Mouse (Mus musculus) midbrain, postnatal 0 days (tissue): ENCODE measurements around the gene Pcare. TPM values are rescaled to one million over a fixed set of nuclear protein-coding genes. Genes with fewer than 3 reads are reported as not detected.

ENCODE experiments used
- ATAC-seq: fragments of 200-750 bp; cut with Nextera tagmentation; 2 replicates; pipeline ENCODE4 v1.8.0; 2017; ENCODE audit warnings: moderate number of reproducible peaks, mild to moderate bottlenecking, moderate TSS enrichment, moderate library complexity; ENCODE audit not compliant: low FRiP score
- DNase-seq: peaks from one replicate; pipeline ENCODE4 v3.0.0-alpha.2; 2015; ENCODE audit warnings: low spot score
- H3K27ac ChIP-seq: fragments of 300-500 bp; sonication (generic); 2 replicates; pipeline ENCODE4 v1.5.1; 2014; ENCODE audit warnings: low read depth, mild to moderate bottlenecking, low read length, mixed read lengths
- H3K27me3 ChIP-seq: fragments of 300-500 bp; sonication (generic); 2 replicates; pipeline ENCODE4 v1.6.1; 2014; ENCODE audit warnings: low read length, control low read depth, mixed read lengths; ENCODE audit not compliant: insufficient read depth
- H3K36me3 ChIP-seq: fragments of 300-500 bp; sonication (generic); 2 replicates; pipeline ENCODE4 v1.6.1; 2014; ENCODE audit warnings: low read length, control low read depth, mixed read lengths; ENCODE audit not compliant: insufficient read depth
- H3K4me1 ChIP-seq: fragments of 300-500 bp; sonication (generic); 2 replicates; pipeline ENCODE4 v1.6.1; 2014; ENCODE audit warnings: mild to moderate bottlenecking, control low read depth, antibody characterized with exemption, low read length, mixed read lengths; ENCODE audit not compliant: insufficient read depth
- H3K4me2 ChIP-seq: fragments of 300-500 bp; sonication (generic); 2 replicates; pipeline ENCODE4 v1.6.1; 2014; ENCODE audit warnings: low read depth, mild to moderate bottlenecking, low read length, mixed read lengths; ENCODE audit not compliant: poor library complexity, severe bottlenecking
- H3K4me3 ChIP-seq: fragments of 300-500 bp; sonication (generic); 2 replicates; pipeline ENCODE4 v1.5.1; 2014; ENCODE audit warnings: low read depth, mild to moderate bottlenecking, low read length, moderate library complexity
- H3K9ac ChIP-seq: fragments of 300-500 bp; sonication (generic); replicated peaks from 2 replicates; pipeline ENCODE4 v1.6.1; 2014; ENCODE audit warnings: mild to moderate bottlenecking, low read length, moderate library complexity, mixed read lengths; ENCODE audit not compliant: poor library complexity, severe bottlenecking
- H3K9me3 ChIP-seq: fragments of 300-500 bp; sonication (generic); 2 replicates; pipeline ENCODE4 v1.6.1; 2016; ENCODE audit warnings: low read length, control low read depth
- CTCF ChIP-seq: IDR thresholded peaks from 2 replicates; pipeline ENCODE4 v1.5.1; 2016; ENCODE audit warnings: antibody characterized with exemption, mild to moderate bottlenecking
- WGBS: fragments of 180-500 bp; shearing (Covaris S2); extraction: QIAGEN DNeasy Blood & Tissue Kit; methylation state at CpG from one replicate; pipeline ENCODE4 v1.1.7; 2014; 5-methylcytosine and 5-hydroxymethylcytosine counted together
- polyA plus RNA-seq: library from polyadenylated mRNA; unstranded; fragments of >200 nt; fragmentation: Nextera tagmentation; extraction: Ambion mirVana; gene quantifications from 2 replicates; pipeline ENCODE4 v1.2.1, GENCODE M21; 2015
- total RNA-seq: library from RNA; depleted of rRNA; stranded (reverse); fragments of >200 nt; gene quantifications from 2 replicates; pipeline ENCODE4 v1.2.3, GENCODE M21; 2014

Pcare gene
- total and polyA plus RNA-seq, 2 experiments from 2014 or later = 0.11 TPM; not detected in 1

DNA sequence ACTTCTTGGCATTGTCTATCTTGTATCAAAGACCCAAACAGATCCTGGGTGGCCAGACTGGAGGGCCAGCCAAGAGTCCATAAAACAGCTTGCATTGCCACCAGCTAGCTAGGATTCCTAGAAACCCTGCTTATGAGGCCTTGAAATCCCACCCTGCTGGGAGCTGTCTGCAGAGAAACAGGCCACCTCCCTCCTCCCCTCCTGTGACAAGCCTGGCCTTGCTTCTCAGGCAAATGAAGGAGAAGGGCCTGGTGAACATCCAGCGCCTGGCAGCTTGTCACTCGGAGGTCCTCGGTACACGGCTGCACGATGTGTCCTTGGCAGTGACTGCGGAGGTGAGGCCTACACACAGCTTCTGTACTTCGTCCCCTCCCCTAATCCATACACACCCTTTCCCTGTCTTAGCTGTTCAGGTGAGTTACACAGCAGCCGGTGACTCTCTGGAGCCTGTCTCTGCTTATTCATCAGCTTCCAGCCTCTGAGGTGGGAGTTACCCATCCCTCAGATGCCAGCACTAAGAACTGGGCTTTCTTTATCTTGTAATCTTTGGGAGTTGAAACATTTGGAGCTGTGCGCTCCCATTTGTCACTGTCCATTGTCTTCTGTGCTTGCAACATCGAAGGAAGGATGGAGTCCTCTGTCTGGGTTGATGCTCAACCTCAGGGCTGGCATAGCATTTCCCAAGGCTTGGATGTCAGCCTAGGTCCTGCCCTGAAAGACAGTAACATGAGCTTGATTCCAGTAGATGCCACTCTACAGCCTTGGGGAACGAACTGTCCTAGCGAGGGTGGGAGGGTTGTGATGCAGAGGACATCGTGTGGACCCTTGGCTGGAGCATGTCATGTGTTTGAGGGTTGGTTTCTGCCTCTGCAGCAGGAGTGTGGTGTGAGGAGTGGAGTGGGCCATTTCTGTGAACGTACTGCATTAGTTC, 46.9 kb downstream of the Pcare start:
- ATAC-seq (no peak), DNase-seq (no peak)
- Histone ChIP-seq H3K27me3 (no peaks in the 10 kb centered on the region), H3K9ac (no peak overlapping the region), H3K4me1 (no peaks in the 10 kb centered on the region), H3K9me3 (no peaks in the 10 kb centered on the region), H3K4me3 (no peak overlapping the region), H3K4me2 (no peak overlapping the region), H3K27ac (no peak overlapping the region), H3K36me3 (no peaks in the 10 kb centered on the region)
- TF ChIP-seq CTCF = no peak
- WGBS = 86% methylated on average over 14 of the region's 14 CpGs

DNA sequence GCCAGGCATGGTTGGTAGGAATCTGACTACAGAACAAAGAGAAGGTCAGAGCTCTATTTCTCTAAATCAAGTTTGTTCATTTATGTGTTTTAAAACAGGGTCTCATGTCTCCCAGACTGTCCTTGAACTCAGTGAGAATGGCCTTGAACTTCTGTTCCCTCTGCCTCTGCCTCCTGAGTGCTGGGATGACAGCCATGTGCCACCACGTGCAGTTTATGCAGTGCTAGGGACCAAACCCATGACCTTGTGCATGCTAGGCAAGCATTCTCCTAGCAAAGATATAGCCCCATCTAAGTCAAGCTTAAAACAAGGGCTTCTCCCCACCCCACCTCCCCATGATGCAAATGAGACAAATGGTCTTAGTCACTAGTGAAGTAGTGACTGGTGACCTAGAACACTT, 47.6 kb downstream of the Pcare start:
- TF ChIP-seq CTCF = no peak
- 0 out of 2 replicates have a peak, but pooled peaks cover under 1% of the 10 kb centered on the region for H3K9me3 ChIP-seq
- WGBS = 81% methylated on average over 1 of the region's 1 CpGs

DNA sequence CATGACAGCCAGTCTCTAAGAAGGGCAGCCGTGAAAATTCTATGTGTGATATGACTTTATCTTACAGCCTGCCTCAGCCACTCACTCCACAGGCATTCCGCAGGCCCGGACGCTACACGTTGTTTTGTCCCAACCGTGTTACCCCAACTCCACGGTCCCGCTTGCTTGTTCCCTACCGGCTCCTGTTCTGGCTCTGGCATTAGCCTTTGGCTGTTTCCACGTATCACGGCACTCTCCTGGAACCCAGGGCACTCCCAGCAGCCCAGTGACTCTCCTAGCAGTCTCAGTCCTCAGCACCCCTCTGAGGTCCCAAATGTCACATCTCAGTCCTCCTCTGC, 54.1 kb downstream of the Pcare start:
- Histone ChIP-seq H3K27me3 (no peaks in the 10 kb centered on the region), H3K9me3 (0 out of 2 replicates have a peak, but pooled peaks cover 3% of the 10 kb centered on the region), H3K4me1 (no peaks in the 10 kb centered on the region), H3K4me2 (no peak overlapping the region), H3K9ac (no peak overlapping the region), H3K27ac (no peak overlapping the region), H3K4me3 (no peak overlapping the region), H3K36me3 (no peaks in the 10 kb centered on the region)
- WGBS = 89% methylated on average over 11 of the region's 11 CpGs
- TF ChIP-seq CTCF = no peak
- DNase-seq = no peak
- no peak for ATAC-seq

More for the DNA sequence above, 47.6 kb downstream of the Pcare start:
- no peak for ATAC-seq
- no peak overlapping the region for H3K4me2 ChIP-seq
- no peaks in the 10 kb centered on the region for H3K27me3 ChIP-seq
- no peak overlapping the region for H3K9ac ChIP-seq
- H3K4me1 ChIP-seq = no peaks in the 10 kb centered on the region
- DNase-seq = no peak
- no peaks in the 10 kb centered on the region for H3K36me3 ChIP-seq
- no peak overlapping the region for H3K4me3 ChIP-seq
- H3K27ac ChIP-seq = no peak overlapping the region

- Histone ChIP-seq H3K27ac (no peak overlapping the region), H3K4me1 (peaks cover 3% of the 10 kb centered on the region; the same call in 1 of the 2 replicates), H3K4me2 (no peak overlapping the region), H3K9me3 (0 out of 2 replicates have a peak, but pooled peaks cover 3% of the 10 kb centered on the region), H3K4me3 (no peak overlapping the region), H3K36me3 (no peaks in the 10 kb centered on the region), H3K9ac (no peak overlapping the region), H3K27me3 (no peaks in the 10 kb centered on the region)
- DNase-seq (no peak), ATAC-seq (no peak)
- WGBS = 82% methylated on average over 11 of the region's 11 CpGs
- no peak for TF ChIP-seq CTCF
These were observed 54.6 kb downstream of the Pcare start for GRCm38 (mm10) chr17:71697896-71698618.

- Histone ChIP-seq H3K9me3 (0 out of 2 replicates have a peak, but pooled peaks cover 3% of the 10 kb centered on the region), H3K4me2 (no peak overlapping the region), H3K9ac (no peak overlapping the region), H3K4me3 (no peak overlapping the region), H3K36me3 (no peaks in the 10 kb centered on the region), H3K4me1 (peaks cover 3% of the 10 kb centered on the region; the same call in 1 of the 2 replicates), H3K27ac (no peak overlapping the region), H3K27me3 (no peaks in the 10 kb centered on the region)
- ATAC-seq (no peak), DNase-seq (no peak)
- 77% methylated on average over 5 of the region's 5 CpGs for WGBS
- no peak for TF ChIP-seq CTCF
These were observed 56.3 kb downstream of the Pcare start for GRCm38 (mm10) chr17:71696396-71696795.
